Mouse (Mus musculus) cerebellum, postnatal 14 days (tissue): ENCODE measurements around the gene Tert.
A peak's percentile ranks its signal among the peaks of the same experiment; 100 is the strongest.

Source experiments
- DNase-seq, 2 experiments: peaks; one replicate each; pipeline ENCODE4 v3.0.0; 2021; ENCODE audit warnings: mixed read lengths in 2 of 2

The Tert gene

GRCm38 (mm10) chr13:73626745-73627549 is at the start of gene Tert:
Gene Tert, plus strand, starts transcription at chr13:73626911.
- DNase-seq, result peak; percentile 20 to 36

- no peak for DNase-seq
These were observed 49.4 kb upstream of the Tert start for GRCm38 (mm10) chr13:73577277-73577676.

GRCm38 (mm10) chr13:73591488-73591887 is 35.2 kb upstream of the Tert start:
- no peak for DNase-seq

DNA sequence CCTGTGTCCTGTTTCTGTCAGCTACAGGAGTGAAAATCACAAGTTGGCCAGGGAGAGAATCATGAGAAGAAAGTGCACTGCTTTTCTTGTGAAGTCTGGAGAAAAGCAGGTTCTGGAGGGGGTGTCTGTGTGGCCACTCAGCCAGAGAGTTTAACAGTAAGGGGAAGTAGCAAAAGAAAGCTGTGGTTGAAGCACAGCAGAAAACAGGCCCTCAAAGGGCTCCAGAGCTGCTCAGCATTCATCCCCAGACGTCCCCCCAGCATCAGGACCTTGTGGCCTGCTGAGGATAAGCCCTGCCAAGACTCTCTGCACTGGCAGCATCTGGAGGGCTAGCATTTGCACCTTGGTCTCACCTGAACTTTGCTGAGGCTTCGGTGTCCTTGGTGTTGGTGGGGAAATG is 34.2 kb upstream of the Tert start:
- DNase-seq, result no peak

GRCm38 (mm10) chr13:73596276-73596675 is 30.4 kb upstream of the Tert start:
- no peak for DNase-seq

DNA sequence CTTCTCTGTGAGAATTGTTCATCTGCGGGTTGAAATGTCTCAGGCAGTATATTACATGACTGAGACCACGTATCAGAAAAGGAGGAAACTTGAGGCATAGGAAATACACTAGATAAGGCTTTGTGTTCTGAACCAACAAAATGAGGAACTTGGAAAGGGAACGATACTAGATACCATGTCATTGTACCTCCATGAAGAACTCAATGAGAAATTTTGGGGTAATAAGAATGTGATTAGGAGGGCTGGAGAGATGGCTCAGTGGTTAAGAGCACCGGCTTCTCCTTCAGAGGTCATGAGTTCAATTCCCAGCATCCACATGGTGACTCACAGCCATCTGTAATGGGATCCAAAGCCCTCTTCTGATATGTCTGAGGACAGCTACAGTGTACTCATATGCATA is 26.5 kb upstream of the Tert start:
- DNase-seq, result no peak

DNA sequence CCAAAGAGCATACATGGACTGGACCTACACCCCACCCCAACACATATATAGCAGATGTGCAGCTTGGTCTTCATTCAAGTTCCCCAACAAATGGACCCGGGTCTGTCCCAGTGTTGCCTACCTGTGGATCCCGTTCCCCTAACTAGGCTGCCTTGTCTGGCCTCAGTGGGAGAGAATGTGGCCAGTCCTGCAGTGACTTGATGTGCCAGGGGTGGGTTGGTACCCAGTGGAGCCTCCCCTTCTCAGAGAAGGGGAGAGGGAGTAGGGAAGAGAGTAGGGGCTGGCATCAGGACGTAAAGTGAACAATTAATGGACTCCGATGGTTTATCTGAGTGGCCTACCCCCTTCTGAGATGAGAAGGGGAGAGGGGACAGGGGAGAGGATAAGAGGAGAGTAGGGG is 23.7 kb upstream of the Tert start:
- peak; percentile 11 to 13 for DNase-seq

DNA sequence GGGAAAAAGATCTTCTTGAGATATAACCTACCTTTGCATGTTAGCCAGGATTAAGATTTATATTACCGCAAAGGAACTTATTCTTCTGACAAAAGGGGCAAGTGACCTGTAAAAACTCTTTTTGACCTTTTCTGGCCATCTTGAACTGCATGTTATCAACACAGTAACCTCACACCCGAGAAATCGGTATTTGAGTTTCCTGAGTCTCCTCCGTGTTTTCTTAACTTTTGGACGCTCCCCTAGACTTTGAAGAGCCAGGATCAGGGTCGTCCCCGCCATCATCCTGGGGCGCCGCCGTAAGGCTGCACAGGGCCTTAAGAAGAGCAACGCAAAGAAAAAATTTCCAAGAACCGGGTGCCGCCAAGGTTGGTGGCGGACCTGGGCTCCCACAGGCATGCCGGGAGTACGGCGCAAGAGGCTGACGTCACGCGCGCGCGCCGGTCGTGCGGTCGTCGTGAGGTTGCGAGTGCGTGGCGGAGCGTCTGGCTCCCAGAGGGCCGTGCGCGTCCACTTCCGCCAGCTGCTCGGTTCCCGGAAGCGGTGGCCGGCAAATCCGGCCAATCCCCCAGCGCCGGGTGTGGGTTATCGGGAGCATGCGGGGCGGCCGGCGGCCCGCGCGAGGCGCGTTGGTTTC is 23.1 kb upstream of the Tert start, which contains the start of gene Clptm1l:
Gene Clptm1l, plus strand, starts transcription at position 485 of the 634 bp plus-strand sequence.
- DNase-seq, result peak; percentile 97 to 99

DNA sequence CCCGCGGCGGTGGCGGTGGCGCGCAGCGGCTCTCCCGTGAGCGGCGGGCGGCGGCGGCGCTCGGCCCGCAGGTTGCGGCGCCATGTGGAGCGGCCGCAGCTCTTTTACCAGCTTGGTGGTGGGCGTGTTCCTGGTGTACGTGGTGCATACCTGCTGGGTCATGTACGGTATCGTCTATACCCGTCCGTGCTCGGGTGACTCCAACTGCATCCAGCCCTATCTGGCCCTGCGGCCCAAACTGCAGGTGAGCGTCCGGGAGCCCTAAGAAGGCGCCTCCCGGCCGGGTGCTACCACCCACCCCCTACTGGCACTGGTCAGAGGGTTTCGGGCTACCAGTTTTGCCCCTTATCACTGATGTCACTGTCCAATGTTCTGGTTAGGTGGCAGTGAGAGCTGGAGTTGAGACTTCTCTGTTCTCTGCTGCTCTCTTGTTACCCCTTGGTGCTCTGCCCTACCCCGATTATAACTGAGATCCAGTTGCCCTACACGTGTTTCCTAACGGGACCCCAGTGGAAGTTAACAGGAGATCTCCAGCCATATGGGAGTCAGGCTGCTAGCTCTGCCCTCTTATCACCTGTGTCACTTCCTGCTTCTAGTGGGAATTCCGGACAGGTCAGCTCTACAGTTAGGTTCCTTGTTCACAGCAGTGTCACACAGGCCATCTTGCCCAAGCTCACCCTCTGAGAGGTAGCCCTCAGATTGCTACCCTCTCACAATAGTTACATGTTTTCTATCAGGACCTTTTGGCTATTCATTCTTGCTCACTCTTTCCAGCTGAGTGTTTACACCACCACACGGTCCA is 22.4 kb upstream of the Tert start:
- no peak for DNase-seq

DNA sequence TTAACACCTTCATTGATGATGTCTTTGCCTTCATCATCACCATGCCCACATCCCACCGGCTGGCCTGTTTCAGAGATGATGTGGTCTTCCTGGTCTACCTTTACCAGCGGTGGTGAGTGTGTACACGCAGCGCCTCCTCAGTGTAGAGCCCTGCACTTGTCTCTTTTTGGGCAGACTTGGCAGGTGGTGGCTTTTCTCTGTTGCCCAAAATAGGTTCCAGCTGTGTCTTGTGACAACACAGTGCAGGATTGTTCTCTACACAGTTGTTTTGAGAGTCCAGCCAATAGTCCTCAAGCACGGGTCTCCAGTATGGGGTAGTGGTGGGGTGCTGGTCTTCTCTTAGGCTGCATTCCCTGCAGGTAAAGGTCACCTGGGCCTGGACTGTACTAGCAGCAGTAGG is 8.3 kb upstream of the Tert start:
- DNase-seq, result no peak

GRCm38 (mm10) chr13:73620637-73621036 is 6.1 kb upstream of the Tert start:
- DNase-seq, result no peak

DNA sequence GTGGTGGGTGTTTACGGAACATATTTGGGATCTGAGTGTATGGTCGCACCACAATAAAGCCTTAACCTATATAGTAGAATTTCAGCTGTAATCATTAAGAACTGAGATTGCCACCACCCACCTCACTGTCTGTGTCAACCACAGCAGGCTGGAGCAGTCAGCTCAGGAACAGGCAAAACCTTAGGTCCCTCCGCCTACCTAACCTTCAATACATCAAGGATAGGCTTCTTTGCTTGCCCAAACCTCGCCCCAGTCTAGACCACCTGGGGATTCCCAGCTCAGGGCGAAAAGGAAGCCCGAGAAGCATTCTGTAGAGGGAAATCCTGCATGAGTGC is 334 bp upstream of the Tert start:
- DNase-seq, result peak; percentile 60 to 67

DNA sequence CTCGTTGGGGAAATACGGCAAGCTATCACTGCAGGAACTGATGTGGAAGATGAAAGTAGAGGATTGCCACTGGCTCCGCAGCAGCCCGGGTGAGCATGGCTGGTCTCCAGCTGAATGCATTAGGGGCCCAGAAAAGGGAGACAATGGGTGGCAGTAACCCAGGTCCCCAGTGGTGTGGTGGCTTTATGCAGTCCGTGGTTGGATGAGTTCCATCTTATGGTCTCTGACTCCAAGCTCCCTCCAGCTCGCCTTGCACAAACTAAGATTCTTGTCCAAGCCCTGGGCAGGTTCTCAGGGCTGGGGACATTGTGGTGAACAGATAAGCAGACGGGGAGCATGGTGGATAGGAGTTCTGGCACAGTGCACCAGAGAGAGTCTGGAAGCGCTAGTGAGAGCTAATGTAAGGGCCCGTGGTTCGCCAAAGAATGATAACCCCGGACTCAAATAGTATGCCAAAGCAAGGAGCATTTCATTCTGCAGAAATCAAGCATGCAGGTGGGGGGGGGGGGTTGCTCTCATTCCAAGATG is 1.9 kb downstream of the Tert start:
- DNase-seq, result peak; percentile 10 to 16

- no peak for DNase-seq
These were observed 5.1 kb downstream of the Tert start for GRCm38 (mm10) chr13:73631837-73632236.

GRCm38 (mm10) chr13:73637826-73638225 is 11.1 kb downstream of the Tert start:
- no peak for DNase-seq

DNA sequence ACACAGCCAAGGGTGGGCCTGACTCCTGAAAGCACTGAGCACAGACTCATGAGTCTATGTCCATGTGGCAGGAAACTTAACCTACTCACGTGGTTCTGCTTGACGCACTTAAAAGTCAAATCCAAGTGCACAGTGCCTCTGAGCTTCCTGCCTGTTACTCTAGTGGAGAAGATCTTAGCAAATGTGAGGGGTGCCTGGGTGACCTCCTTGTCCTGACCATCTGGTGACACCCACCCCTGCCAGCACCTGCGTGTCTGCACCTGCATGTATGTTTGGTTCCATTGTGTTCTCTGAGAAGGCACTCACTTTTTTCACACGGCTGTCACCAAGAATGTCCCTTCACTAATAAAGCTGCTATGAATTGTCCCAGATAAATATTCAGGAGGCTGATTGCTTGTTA is 14.6 kb downstream of the Tert start:
- no peak for DNase-seq

GRCm38 (mm10) chr13:73646397-73647087 is 19.8 kb downstream of the Tert start:
- DNase-seq, result peak; percentile 76 to 81

- no peak for DNase-seq
These were observed 26.6 kb downstream of the Tert start for GRCm38 (mm10) chr13:73653266-73653665.

DNA sequence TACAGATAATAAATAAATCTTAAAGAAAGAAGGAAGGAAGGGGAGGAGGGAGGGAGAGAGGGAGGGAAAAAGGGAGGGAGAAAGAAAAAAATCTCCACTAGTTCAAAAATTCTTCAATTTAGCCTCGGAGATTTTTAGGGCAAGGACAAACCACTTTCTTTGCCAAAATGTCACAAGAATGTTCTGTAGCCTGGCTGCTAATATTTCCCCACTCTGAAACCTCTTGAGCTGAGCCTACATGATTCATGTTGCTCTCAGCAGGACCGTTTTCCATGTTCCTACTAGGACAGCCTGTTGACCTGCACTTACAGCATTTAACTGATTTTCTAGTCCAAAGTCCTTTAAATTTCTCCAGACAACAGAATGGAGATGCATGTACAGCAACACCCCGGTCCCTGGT is 28.3 kb downstream of the Tert start:
- DNase-seq, result no peak

DNA sequence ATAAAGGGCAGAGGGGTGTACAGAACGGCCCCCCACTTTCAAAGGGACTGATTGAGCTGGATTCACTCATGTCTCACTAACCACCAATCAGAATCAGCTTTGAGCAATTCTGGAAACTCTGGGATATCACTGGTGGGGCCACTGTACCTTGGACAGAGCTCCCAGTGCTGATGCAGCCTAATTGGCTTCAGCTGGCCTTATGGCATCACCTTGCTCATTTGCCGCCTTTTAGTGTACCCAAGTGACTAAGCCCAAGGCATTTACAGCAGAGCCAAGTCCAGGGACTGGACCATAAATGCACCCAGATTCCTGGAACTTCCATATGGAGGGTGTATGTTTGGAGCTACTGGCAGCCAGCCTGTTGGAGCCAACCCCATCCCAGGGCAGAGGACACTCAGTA is 32.2 kb downstream of the Tert start:
- DNase-seq, result no peak

DNA sequence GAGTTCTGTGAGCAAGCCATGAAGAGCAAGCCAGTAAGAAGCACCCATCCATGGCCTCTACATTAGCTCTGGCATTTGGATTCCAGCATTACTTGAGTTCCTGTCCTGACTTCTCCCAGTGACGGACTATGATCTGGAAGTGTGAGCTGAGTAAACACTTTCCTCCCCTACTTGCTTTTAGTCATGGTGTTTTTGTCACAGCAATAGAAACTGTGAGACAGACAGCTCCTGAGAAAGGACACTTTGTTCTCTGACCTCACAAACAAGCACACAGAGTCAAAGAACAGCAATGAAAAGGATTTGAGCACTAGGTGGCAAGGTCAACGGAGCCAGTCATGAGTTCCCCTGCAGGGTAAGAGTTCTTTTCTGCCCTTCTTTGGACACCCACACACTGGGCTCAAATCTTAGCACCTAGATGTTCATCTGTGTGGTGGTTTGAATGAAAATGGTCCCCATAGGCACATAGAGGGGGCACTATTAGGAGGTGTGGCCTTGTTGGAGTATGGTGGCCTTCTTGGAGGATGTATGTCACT is 33.5 kb downstream of the Tert start:
- no peak for DNase-seq

- DNase-seq, result no peak
These were observed 48.5 kb downstream of the Tert start for GRCm38 (mm10) chr13:73675161-73675560.

DNA sequence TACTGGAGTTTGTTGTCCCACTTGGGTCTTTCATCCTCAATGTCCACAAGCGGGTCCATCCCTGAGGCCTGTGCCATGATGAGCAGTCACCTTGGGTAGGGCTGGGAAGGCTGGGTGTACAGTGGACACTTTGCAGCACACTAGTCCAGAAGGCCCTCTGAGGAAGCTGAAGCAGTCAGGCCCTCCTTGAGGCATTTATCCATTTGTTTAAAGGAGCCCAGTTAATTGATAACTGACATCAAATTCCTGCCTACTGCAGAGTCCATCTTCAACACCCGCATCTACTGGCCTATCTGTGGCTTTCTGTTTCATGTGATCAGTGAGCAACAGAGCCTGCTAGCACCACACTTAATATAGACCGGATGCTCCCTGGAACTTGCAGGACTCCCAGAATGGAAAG is 51.1 kb downstream of the Tert start, which contains the start of gene Slc6a18:
Gene Slc6a18, minus strand, starts transcription at position 171 of the 400 bp plus-strand sequence.
- DNase-seq, result no peak
